Mouse (Mus musculus): ENCODE data around the gene Golm1.
"Not testable (repeated sequence)": the region's sequence is repeated elsewhere in the genome, so short reads cannot be mapped to it uniquely, and the experiment has no call there.

The Golm1 gene

GRCm38 (mm10) chr13:59675151-59676011 is at the start of gene Golm1:
Golm1 (minus strand) TSS chr13:59675811.
- peak; percentile 60 for DNase-seq (ENCODE audit: low read depth)

- DNase-seq (ENCODE audit: low read depth): not testable (repeated sequence)
Observed at GRCm38 (mm10) chr13:59722089-59722488, 46.5 kb upstream of the Golm1 start.

GRCm38 (mm10) chr13:59719475-59719874 is 43.9 kb upstream of the Golm1 start:
- no peak for DNase-seq (ENCODE audit: low read depth)

GRCm38 (mm10) chr13:59718857-59719440 is 43.3 kb upstream of the Golm1 start:
- peak; percentile 23 for DNase-seq (ENCODE audit: low read depth)

DNA sequence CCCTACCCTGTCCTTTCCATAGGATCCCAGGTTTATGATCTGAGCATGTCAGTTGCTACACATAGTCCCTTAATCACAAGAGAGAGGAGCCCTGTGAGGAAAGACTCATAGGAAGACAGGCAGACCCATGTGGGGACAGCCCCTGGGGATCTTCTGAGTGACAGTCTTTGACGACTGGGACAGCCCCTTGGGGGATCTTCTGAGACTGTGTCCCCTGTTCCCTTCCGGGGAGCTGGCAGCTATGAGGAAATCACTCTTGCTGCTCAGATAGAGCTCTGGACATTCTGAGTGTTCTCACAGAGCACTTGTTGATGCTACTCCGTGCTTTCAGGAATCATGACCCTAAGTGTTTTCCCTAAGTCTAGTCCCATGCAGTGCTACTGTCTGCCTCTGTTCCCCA is 38.1 kb upstream of the Golm1 start:
- peak; percentile 62 for DNase-seq (ENCODE audit: low read depth)

DNA sequence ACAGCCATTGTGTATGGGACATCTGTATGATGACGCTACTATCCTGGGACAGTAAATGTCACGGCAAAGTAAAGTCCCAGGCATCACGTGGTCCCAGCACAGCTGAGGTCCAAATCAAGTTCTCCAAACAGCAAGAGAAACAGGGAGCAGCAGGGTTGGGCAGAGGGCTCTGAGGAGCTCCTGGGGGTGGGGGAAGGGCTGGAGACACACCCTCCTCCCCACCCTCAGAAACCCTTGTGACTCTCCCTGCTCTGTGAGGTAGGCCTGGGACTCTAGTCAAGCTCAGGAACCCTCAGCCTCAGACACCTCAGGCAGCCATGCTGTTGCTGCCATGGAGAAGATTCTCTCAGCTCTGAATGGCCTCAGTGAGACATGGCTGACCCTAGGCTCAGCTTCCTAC is 36.4 kb upstream of the Golm1 start, which contains the start of gene Spata31d1b:
TSS of gene Spata31d1b (plus strand) at position 301 of the 400 bp plus-strand sequence.
- not testable (repeated sequence) for DNase-seq (ENCODE audit: low read depth)

- no peak for DNase-seq (ENCODE audit: low read depth)
Observed at GRCm38 (mm10) chr13:59710230-59710629, 34.6 kb upstream of the Golm1 start, which contains the start of gene Spata31d1a. Spata31d1a (minus strand) TSS chr13:59710330.

GRCm38 (mm10) chr13:59704562-59704961 is 29.0 kb upstream of the Golm1 start:
- DNase-seq (ENCODE audit: low read depth): peak; percentile 69

GRCm38 (mm10) chr13:59703514-59703913 is 27.9 kb upstream of the Golm1 start:
- no peak for DNase-seq (ENCODE audit: low read depth)

GRCm38 (mm10) chr13:59700137-59700536 is 24.5 kb upstream of the Golm1 start:
- not testable (repeated sequence) for DNase-seq (ENCODE audit: low read depth)

DNA sequence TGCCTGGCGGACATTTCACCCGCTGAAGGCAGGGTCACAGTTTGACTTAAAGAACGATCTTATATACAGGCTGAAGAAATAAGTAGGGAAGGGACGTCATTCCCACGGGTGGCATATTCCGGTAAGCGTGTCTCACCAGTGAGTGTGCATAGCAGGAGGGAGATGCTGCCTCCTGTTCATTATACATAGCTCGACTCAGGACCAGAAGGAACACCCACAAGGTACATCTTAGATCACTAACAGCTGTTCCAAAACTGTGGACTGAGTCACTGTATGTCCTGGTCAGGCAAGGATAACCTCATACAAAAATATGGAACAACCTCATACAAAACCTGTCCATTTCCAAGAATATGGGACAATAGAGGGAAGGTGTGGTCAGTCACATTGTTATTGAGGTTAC is 23.5 kb upstream of the Golm1 start:
- no peak for DNase-seq (ENCODE audit: low read depth)

GRCm38 (mm10) chr13:59695781-59696180 is 20.2 kb upstream of the Golm1 start:
- no peak for DNase-seq (ENCODE audit: low read depth)

DNA sequence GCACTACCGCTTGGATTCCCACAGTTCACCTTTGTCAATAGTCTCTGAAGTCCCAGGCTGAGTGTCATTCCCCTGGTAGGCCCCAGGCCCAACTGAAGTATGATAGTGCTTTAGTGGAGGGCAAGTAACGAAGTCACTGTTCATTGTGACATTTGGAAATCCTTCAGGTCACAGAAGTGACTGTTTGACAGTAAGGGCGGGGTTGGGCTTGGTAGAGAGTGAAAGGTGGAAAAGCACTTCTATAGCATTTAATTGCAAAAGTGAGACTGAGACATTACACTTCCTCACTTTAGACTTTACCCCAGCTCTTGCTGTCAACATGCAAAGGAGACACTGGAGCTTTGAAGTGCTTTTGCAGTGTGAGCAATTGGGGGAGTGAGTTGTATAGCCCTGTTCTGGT is 18.4 kb upstream of the Golm1 start, which contains the start of gene 4921517D22Rik:
TSS of gene 4921517D22Rik (minus strand) at position 101 of the 400 bp plus-strand sequence.
- no peak for DNase-seq (ENCODE audit: low read depth)

DNA sequence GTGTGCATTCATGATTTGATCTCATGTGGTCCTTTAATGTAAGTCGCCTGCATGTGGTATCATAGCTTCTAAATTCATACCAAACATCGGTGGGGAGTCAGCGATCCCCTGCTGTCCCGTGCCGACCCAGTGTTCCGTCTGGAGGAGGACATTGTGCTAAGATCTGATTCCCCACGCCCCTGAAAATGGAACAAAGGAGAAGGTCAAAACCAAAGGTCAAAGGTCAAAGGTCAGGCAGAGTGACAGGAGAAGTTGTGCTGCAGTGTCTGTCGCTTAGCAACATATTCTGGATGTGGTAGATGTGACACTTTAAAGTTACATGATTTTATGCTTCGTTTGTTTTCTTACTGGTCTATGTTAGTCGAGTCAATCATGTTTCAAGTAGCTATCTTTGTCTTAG is 15.9 kb upstream of the Golm1 start:
- DNase-seq (ENCODE audit: low read depth): no peak

- no peak for DNase-seq (ENCODE audit: low read depth)
Observed at GRCm38 (mm10) chr13:59690576-59690975, 15.0 kb upstream of the Golm1 start.

DNA sequence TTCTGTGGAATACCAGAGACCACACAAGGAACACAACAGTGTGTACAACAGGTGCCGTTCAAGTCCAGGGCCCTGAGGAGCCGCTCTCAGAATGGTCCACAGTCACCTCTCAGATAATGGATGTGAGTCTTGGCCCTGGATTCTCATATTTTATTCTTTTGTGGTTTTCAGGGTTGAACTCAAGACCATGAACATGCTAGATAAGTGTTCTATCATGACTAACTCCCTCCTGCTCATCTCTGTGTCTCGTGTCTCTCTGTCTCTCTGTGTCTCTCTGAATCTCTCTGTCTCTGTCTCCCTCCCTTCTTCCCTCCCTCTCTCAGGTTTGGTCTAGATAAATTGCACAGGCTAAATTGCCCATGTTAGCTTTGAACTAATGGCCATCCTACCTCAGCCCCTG is 14.2 kb upstream of the Golm1 start:
- DNase-seq (ENCODE audit: low read depth): no peak

DNA sequence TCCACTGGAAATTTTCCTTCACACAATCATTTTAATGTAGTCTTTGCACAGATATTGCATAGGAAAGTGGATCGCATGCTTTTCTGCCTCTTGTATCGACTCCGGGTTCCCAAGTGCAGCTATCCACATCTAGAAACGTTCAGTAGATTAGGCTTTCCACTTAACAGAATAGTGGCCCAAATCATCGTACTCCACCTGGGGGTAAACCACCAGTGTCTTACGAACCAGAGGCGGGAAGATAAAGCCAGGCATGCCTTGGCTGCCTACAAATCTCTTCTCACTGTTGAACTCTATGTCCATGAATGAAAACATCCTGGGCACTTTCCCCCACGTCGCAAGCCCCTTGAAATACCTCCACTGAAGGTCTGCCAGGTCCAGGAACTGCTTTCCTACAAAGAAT is 13.7 kb upstream of the Golm1 start:
- no peak for DNase-seq (ENCODE audit: low read depth)

- no peak for DNase-seq (ENCODE audit: low read depth)
Observed at GRCm38 (mm10) chr13:59688338-59688770, 12.7 kb upstream of the Golm1 start.

DNA sequence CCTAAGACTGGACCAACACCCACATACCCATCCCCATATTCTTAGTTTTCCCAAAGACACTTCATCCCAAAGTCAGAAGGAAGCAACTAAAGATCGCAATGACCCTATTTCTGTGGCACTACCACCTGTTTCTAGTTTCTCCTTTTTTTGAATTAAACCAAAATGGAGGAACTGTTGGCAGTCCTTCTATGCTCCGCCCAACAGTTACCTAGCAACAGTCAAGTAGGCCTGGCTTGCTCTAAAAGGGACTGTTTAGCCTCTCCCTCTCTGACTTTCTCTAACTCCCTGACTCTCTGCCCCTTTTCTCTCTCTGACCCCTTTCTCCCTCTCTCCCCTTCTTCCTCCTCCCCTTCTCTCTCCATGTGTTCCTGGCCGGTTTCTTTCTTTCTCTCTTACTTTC is 9.6 kb upstream of the Golm1 start:
- no peak for DNase-seq (ENCODE audit: low read depth)

- peak; percentile 26 for DNase-seq (ENCODE audit: low read depth)
Observed at GRCm38 (mm10) chr13:59682629-59683028, 7.0 kb upstream of the Golm1 start.

DNA sequence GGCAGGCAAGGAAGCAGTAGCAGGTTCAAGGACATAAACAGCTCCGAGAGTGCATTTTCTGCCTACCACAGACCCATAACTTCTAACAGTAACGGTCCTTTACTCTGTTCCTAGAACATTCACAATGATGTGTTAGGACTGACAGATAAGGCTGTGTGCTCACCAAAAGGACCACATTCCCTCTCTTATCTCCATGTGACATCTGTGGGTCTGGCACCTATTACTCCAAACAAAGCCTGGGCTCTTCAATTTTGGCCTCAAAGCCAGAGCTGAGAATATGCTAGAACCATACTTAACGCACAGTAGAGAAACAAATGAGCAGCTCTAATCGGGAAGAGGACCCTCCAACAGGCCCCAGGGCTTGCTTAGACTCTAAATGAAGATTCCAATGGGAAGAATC is 4.3 kb upstream of the Golm1 start:
- DNase-seq (ENCODE audit: low read depth): no peak

DNA sequence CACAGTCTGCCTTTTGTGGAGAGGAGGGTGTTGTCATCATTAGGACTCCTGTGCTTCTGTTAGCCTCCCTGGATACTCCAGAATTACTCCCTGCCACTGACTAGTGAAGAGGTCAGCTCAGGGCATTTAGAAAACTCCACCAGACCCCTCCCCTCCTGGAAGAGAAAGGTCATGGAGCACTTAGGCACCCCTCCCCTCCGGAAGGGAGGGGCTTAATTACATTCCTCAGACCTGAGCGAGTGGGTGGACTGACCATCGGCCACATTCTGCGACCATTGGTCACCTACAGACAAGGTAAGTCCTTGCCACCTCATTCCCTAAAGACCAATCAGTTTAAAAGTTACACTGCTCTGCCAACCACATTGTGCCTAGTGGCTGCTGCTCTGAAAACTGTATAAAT is 3.7 kb upstream of the Golm1 start:
- DNase-seq (ENCODE audit: low read depth): no peak

Measured in induced T-regulatory cell, adult 2 months (primary cell).